Mouse (Mus musculus) retina, postnatal 7 days (tissue): ENCODE measurements around the gene Olfr1061.
"Not testable (repeated sequence)": the region's sequence is repeated elsewhere in the genome, so short reads cannot be mapped to it uniquely, and the experiment has no call there.

Source experiments
- DNase-seq: peaks from one replicate; pipeline ENCODE4 v3.0.0-alpha.2; 2012; ENCODE audit warnings: low read depth, low spot score

Gene Olfr1061

GRCm38 (mm10) chr2:86413950-86414349 is at the start of gene Olfr1061:
Gene Olfr1061 (minus strand): TSS chr2:86414050.
- no peak for DNase-seq

GRCm38 (mm10) chr2:86460434-86460833 is 46.6 kb upstream of the Olfr1061 start:
- no peak for DNase-seq

- DNase-seq: no peak
Observed at GRCm38 (mm10) chr2:86456169-86456568, 42.3 kb upstream of the Olfr1061 start, which contains the start of gene Olfr1066. Gene Olfr1066 (minus strand): TSS chr2:86456269.

GRCm38 (mm10) chr2:86450491-86450890 is 36.6 kb upstream of the Olfr1061 start, which contains the start of gene Olfr1065:
Gene Olfr1065 (minus strand): TSS chr2:86450591.
- DNase-seq: not testable (repeated sequence)

- DNase-seq: not testable (repeated sequence)
Observed at GRCm38 (mm10) chr2:86442101-86442500, 28.3 kb upstream of the Olfr1061 start.

GRCm38 (mm10) chr2:86428511-86428910 is 14.7 kb upstream of the Olfr1061 start:
- not testable (repeated sequence) for DNase-seq

- DNase-seq: not testable (repeated sequence)
Observed at GRCm38 (mm10) chr2:86426649-86427048, 12.8 kb upstream of the Olfr1061 start, which contains the start of gene Olfr1062. Gene Olfr1062 (minus strand): TSS chr2:86426749.

GRCm38 (mm10) chr2:86395114-86395513 is 18.7 kb downstream of the Olfr1061 start:
- DNase-seq: no peak

- DNase-seq: not testable (repeated sequence)
Observed at GRCm38 (mm10) chr2:86388461-86388860, 25.4 kb downstream of the Olfr1061 start, which contains the start of gene Olfr1058. Gene Olfr1058 (minus strand): TSS chr2:86388561.

GRCm38 (mm10) chr2:86378293-86378692 is 35.6 kb downstream of the Olfr1061 start, which contains the start of gene Olfr1057:
Gene Olfr1057 (minus strand): TSS chr2:86378393.
- no peak for DNase-seq

- not testable (repeated sequence) for DNase-seq
Observed at GRCm38 (mm10) chr2:86366342-86366741, 47.5 kb downstream of the Olfr1061 start.
